Mouse (Mus musculus): ENCODE data around the gene Myo1e. TPM values are rescaled to one million over a fixed set of nuclear protein-coding genes. Genes with fewer than 3 reads are reported as not detected.
A peak's percentile ranks its signal among the peaks of the same experiment; 100 is the strongest.

The Myo1e gene
- polyA plus RNA-seq, 1 experiment from 2014 or later, result 5.1 TPM

- H3K4me3 ChIP-seq (ENCODE audit: low read depth, low read length), result no peak overlapping the region
- peaks cover 10% of the 10 kb centered on the region for H3K36me3 ChIP-seq (ENCODE audit: control insufficient read depth, insufficient read depth)
- WGBS (ENCODE audit: insufficient replicate concordance), result 82% methylated on average over 5 of the region's 5 CpGs
- H3K9me3 ChIP-seq (replicated peaks; ENCODE audit: control insufficient read depth, low read length), result no peaks in the 10 kb centered on the region
- ATAC-seq (ENCODE audit: low read depth), result no peak
- no peak overlapping the region for H3K9ac ChIP-seq (ENCODE audit: low read depth, low read length)
- no peak overlapping the region for H3K27ac ChIP-seq (ENCODE audit: low read length)
- H3K4me1 ChIP-seq (ENCODE audit: control insufficient read depth, low read depth, low read length), result no peaks in the 10 kb centered on the region
- H3K4me2 ChIP-seq (ENCODE audit: low read depth, low read length), result no peak overlapping the region
- no peaks in the 10 kb centered on the region for H3K27me3 ChIP-seq (ENCODE audit: control insufficient read depth, insufficient read depth, low read depth, low read length)
Observed at GRCm38 (mm10) chr9:70449072-70449471, 241.9 kb downstream of the Myo1e start.

Small RNA genes within 50 kb of the gene (microRNA-seq; reads per million reads assigned to microRNA genes)
- 3.9 reads per million, percentile 13 among the genes with 10 or more reads in this experiment for gene Mir5626

Other genes starting within 250 kb of the Myo1e start
- 42.3 and 43.3 TPM in 2 replicates for gene Bnip2, start 217.9 kb upstream of the Myo1e start, polyA plus RNA-seq (2015; fragmentation: Nextera tagmentation; extraction: Ambion mirVana)
- gene Gtf2a2, start 194.8 kb upstream of the Myo1e start, polyA plus RNA-seq (2015; fragmentation: Nextera tagmentation; extraction: Ambion mirVana), result 106 and 113 TPM in 2 replicates
- gene Gcnt3, start 169.3 kb upstream of the Myo1e start, polyA plus RNA-seq (2015; fragmentation: Nextera tagmentation; extraction: Ambion mirVana), result 0.07 TPM in 1 of 2 replicates, not detected in the other
- 0.44 and 0.54 TPM in 2 replicates for gene Fam81a, start 64.8 kb upstream of the Myo1e start, polyA plus RNA-seq (2015; fragmentation: Nextera tagmentation; extraction: Ambion mirVana)
- gene Ccnb2, start 214.2 kb downstream of the Myo1e start, polyA plus RNA-seq (2015; fragmentation: Nextera tagmentation; extraction: Ambion mirVana), result 197 and 199 TPM in 2 replicates